In genomic region chr16:95287656-95288055, GRCm38 (mm10) we compare ENCODE assay signal across 25 mouse cellular contexts. TPM values are rescaled to one million over a fixed set of nuclear protein-coding genes. Genes with fewer than 3 reads are reported as not detected.
DNase-seq lines count a peak whose midpoint lies in the region; ATAC-seq and TF ChIP-seq lines count a peak whose summit lies in the region.
"Had no signal": no experiment of that assay in that cellular context is flagged by ENCODE, and none has a peak within 500 bp of the region (broad histone marks: within the 10 kb centered on the region; RNA-seq: fewer than 3 reads in every experiment).

No protein-coding gene starts in this region.

- no peak overlapping the region for H3K4me3 ChIP-seq in liver, adult 2 months (ENCODE audit: insufficient read depth, low read depth, low read length)
- H3K4me3 ChIP-seq in liver, embryonic 11.5 days (ENCODE audit: low read depth, low read length) = no peak overlapping the region
- H3K4me3 ChIP-seq in kidney, postnatal 0 days (replicated peaks; ENCODE audit: low read depth, low read length) = no peak overlapping the region
- no peak overlapping the region for H3K4me3 ChIP-seq in midbrain, embryonic 15.5 days
- H3K4me3 ChIP-seq: embryonic facial prominence, embryonic 12.5 days; intestine, embryonic 15.5 days; limb, embryonic 10.5 days; limb, embryonic 15.5 days; liver, embryonic 15.5 days had no signal

- no peaks in the 10 kb centered on the region for H3K36me3 ChIP-seq in liver, adult 2 months (ENCODE audit: control insufficient read depth, insufficient read depth, low read length)
- H3K36me3 ChIP-seq in liver, embryonic 11.5 days (ENCODE audit: control insufficient read depth, insufficient read depth, low read length) = no peaks in the 10 kb centered on the region
- H3K36me3 ChIP-seq in kidney, postnatal 0 days (ENCODE audit: insufficient read depth, low read length) = no peaks in the 10 kb centered on the region
- no peaks in the 10 kb centered on the region for H3K36me3 ChIP-seq in midbrain, embryonic 15.5 days (replicated peaks)
- H3K36me3 ChIP-seq: embryonic facial prominence, embryonic 12.5 days; G1E; intestine, embryonic 15.5 days; limb, embryonic 10.5 days; limb, embryonic 15.5 days; liver, embryonic 15.5 days had no signal

- 0 out of 2 replicates have a peak, but pooled peaks cover 1% of the 10 kb centered on the region for H3K4me1 ChIP-seq in liver, adult 2 months (ENCODE audit: control insufficient read depth, insufficient read depth, low read length)
- peaks cover 3% of the 10 kb centered on the region; the same call in 1 of the 2 replicates for H3K4me1 ChIP-seq in liver, embryonic 11.5 days (replicated peaks; ENCODE audit: control insufficient read depth, insufficient read depth, low read length)
- peaks cover 5% of the 10 kb centered on the region; the same call in 1 of the 2 replicates for H3K4me1 ChIP-seq in kidney, postnatal 0 days (replicated peaks; ENCODE audit: insufficient read depth, low read length)
- H3K4me1 ChIP-seq in midbrain, embryonic 15.5 days = no peaks in the 10 kb centered on the region
- H3K4me1 ChIP-seq: intestine, embryonic 15.5 days; liver, embryonic 15.5 days had no signal

- H3K27me3 ChIP-seq in liver, adult 2 months (ENCODE audit: control insufficient read depth, insufficient read depth, low read length) = peaks cover 2% of the 10 kb centered on the region; the same call in 1 of the 2 replicates
- H3K27me3 ChIP-seq in liver, embryonic 11.5 days (replicated peaks; ENCODE audit: control insufficient read depth, insufficient read depth, low read length) = no peaks in the 10 kb centered on the region
- H3K27me3 ChIP-seq in kidney, postnatal 0 days (ENCODE audit: insufficient read depth, low read length) = no peaks in the 10 kb centered on the region
- H3K27me3 ChIP-seq in midbrain, embryonic 15.5 days (replicated peaks) = no peaks in the 10 kb centered on the region
- H3K27me3 ChIP-seq: embryonic facial prominence, embryonic 12.5 days; intestine, embryonic 15.5 days; limb, embryonic 15.5 days; liver, embryonic 15.5 days had no signal

- H3K9me3 ChIP-seq in liver, embryonic 11.5 days (ENCODE audit: control insufficient read depth, low read length) = no peaks in the 10 kb centered on the region
- no peaks in the 10 kb centered on the region for H3K9me3 ChIP-seq in kidney, postnatal 0 days (replicated peaks; ENCODE audit: low read length)
- H3K9me3 ChIP-seq in midbrain, embryonic 15.5 days = no peaks in the 10 kb centered on the region
- H3K9me3 ChIP-seq: embryonic facial prominence, embryonic 12.5 days; G1E; intestine, embryonic 15.5 days; limb, embryonic 10.5 days; limb, embryonic 15.5 days; liver, embryonic 15.5 days had no signal

- 84% methylated on average over 2 of the region's 2 CpGs for WGBS in liver, adult 2 months
- WGBS in liver, embryonic 11.5 days = 88% methylated on average over 2 of the region's 2 CpGs
- WGBS in kidney, postnatal 0 days = 56% methylated on average over 2 of the region's 2 CpGs
- 65% methylated on average over 2 of the region's 2 CpGs for WGBS in midbrain, embryonic 15.5 days

- H3K9ac ChIP-seq in liver, adult 2 months (ENCODE audit: low read depth, low read length) = no peak overlapping the region
- no peak overlapping the region for H3K9ac ChIP-seq in liver, embryonic 11.5 days (ENCODE audit: low read depth, low read length)
- H3K9ac ChIP-seq in kidney, postnatal 0 days (ENCODE audit: low read depth, low read length) = no peak overlapping the region
- H3K9ac ChIP-seq in midbrain, embryonic 15.5 days = no peak overlapping the region
- H3K9ac ChIP-seq: embryonic facial prominence, embryonic 12.5 days; intestine, embryonic 15.5 days; limb, embryonic 15.5 days; liver, embryonic 15.5 days; lung, embryonic 14.5 days had no signal

- H3K79me2 ChIP-seq in liver, adult 2 months (ENCODE audit: control insufficient read depth, insufficient read depth, low read length) = no peaks in the 10 kb centered on the region

- no peak overlapping the region for H3K27ac ChIP-seq in liver, adult 2 months (replicated peaks; ENCODE audit: insufficient read depth, low read depth, low read length)
- no peak overlapping the region for H3K27ac ChIP-seq in liver, embryonic 11.5 days (ENCODE audit: low read depth, low read length)
- H3K27ac ChIP-seq in kidney, postnatal 0 days = peak overlapping the region; percentile 54; the same call in 1 of the 2 replicates
- no peak overlapping the region for H3K27ac ChIP-seq in midbrain, embryonic 15.5 days
- H3K27ac ChIP-seq: embryonic facial prominence, embryonic 12.5 days; hindbrain, postnatal 0 days; intestine, embryonic 15.5 days; limb, embryonic 10.5 days; limb, embryonic 15.5 days; liver, embryonic 15.5 days had no signal

- peak; percentile 18 for DNase-seq in liver, adult 2 months (ENCODE audit: extremely low read depth, low read depth, low spot score)
- DNase-seq in liver, embryonic 11.5 days (ENCODE audit: low spot score) = no peak
- DNase-seq in kidney, postnatal 0 days (ENCODE audit: low spot score) = peak; percentile 58
- peak; percentile 39 to 68 for DNase-seq in kidney, postnatal 4 days
- DNase-seq in layer of hippocampus, adult 8-10 months (ENCODE audit: low spot score in 2 of 2) = no peak
- DNase-seq in embryo, embryonic 11 days = no peak
- DNase-seq: adrenal gland, adult 8-10 months; cerebellum, adult 9-10 months; cerebellum, postnatal 36 days; gastrocnemius, postnatal 14 days; lung, embryonic 14.5 days; lung, postnatal 14 days; thymus, adult 2 months had no signal

- H3K4me2 ChIP-seq in liver, embryonic 11.5 days = no peak overlapping the region
- H3K4me2 ChIP-seq in kidney, postnatal 0 days (ENCODE audit: low read length) = no peak overlapping the region
- no peak overlapping the region for H3K4me2 ChIP-seq in midbrain, embryonic 15.5 days
- H3K4me2 ChIP-seq: embryonic facial prominence, embryonic 12.5 days; intestine, embryonic 15.5 days; limb, embryonic 15.5 days; liver, embryonic 15.5 days; lung, embryonic 14.5 days had no signal

- ATAC-seq in liver, embryonic 11.5 days (replicated peaks; ENCODE audit: low FRiP score) = no peak
- ATAC-seq in kidney, postnatal 0 days (replicated peaks; ENCODE audit: low FRiP score, low read depth) = peak; percentile 84
- no peak for ATAC-seq in midbrain, embryonic 15.5 days (replicated peaks)
- ATAC-seq: forebrain, embryonic 14.5 days; hindbrain, postnatal 0 days; intestine, embryonic 15.5 days; midbrain, embryonic 16.5 days had no signal

- no peak for TF ChIP-seq POLR2A in liver, adult 2 months (IDR thresholded peaks at IDR 0.05; ENCODE audit: extremely low read depth, insufficient read depth, low read length)

- TF ChIP-seq CTCF in liver, adult 2 months (IDR thresholded peaks at IDR 0.05; ENCODE audit: low read depth, low read length) = no peak
- no peak for TF ChIP-seq CTCF in kidney, postnatal 0 days (IDR thresholded peaks at IDR 0.05; ENCODE audit: low read depth)

RNA-seq across cellular contexts. Expression of gene Kcnj15, which starts 30.3 kb away (rescaled TPM):
- 0.18 and 0.27 TPM in 2 replicates for total RNA-seq in liver, adult 2 months (2014; rRNA removed)
- 0.04 and 0.06 TPM in 2 replicates for polyA plus RNA-seq in liver, adult 2 months (2012; rRNA removed)
- 0.34 and 0.56 TPM in 2 replicates for polyA plus RNA-seq in liver, embryonic 11.5 days (2014; fragmentation: Nextera tagmentation; extraction: Ambion mirVana)
- 14.7 and 15.9 TPM in 2 replicates for polyA plus RNA-seq in kidney, postnatal 0 days (2015; fragmentation: Nextera tagmentation; extraction: Ambion mirVana)
- 0.09 and 0.19 TPM in 2 replicates for polyA plus RNA-seq in midbrain, embryonic 15.5 days (2015; fragmentation: Nextera tagmentation; extraction: Ambion mirVana)
- 1 to 10 TPM in 2 of 4 experiments, under 1 TPM in 2; 0.12 to 6.0 (median 3.1) TPM for total RNA-seq in layer of hippocampus, adult 8-10 months (2022)
- total RNA-seq: granulocyte monocyte progenitor cell, adult 5-6 weeks; neutrophil, adult 5-6 weeks had no signal
- polyA plus RNA-seq: G1E had no signal

Comparison
In these comparisons a context has a peak if more than half of its experiments do, and no peak if none do; other contexts are left out.
1. DNase-seq: peak in liver, adult 2 months (single experiment), kidney, postnatal 0 days (single experiment) and kidney, postnatal 4 days (2 of 2); none in liver, embryonic 11.5 days (single experiment), layer of hippocampus, adult 8-10 months (0 of 2) and embryo, embryonic 11 days (single experiment).
2. RNA of gene Kcnj15, which starts 30.3 kb away (polyA plus RNA-seq): 14.7 to 15.9 TPM in kidney, postnatal 0 days; 0.34 to 0.56 TPM in liver, embryonic 11.5 days, 0.09 to 0.19 TPM in midbrain, embryonic 15.5 days and 0.04 to 0.06 TPM in liver, adult 2 months; every median in the first group is over 10 times any median in the second.